In the genomic region with DNA sequence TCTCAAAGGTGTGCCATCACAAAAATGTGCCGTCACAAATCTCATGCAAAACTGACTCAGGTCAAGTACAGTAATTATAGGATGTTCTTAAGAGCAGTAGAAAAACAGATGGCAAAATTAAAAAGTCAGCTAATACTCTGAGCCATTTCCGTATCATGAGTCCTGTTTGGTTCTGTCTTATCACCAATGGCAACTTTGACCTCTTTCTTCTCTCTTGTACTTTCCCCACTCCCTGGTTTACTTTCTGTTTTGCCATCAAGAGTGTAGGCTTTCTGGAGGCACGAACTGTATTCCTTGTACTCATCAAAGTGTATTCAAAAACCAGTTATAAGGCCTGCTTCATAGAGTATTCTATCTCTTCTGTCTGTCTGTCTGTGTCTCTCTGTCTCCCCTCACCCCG, we compare ENCODE assay signal across 22 mouse cellular contexts.
"Had no signal": no experiment of that assay in that cellular context is flagged by ENCODE, and none has a peak within 500 bp of the region (broad histone marks: within the 10 kb centered on the region; RNA-seq: fewer than 3 reads in every experiment).

No protein-coding gene starts in this region.

- DNase-seq: gastrocnemius, postnatal 10 days; kidney, adult 11 months; kidney, adult 2 months; kidney, adult 9 months; kidney, postnatal 14 days; kidney, postnatal 36 days; layer of hippocampus, adult 9-11 months; layer of hippocampus, postnatal 36 days; left cerebral cortex, postnatal 4 days; liver, embryonic 13.5 days had no signal

- ATAC-seq: hindbrain, postnatal 0 days had no signal

- H3K27ac ChIP-seq: heart, embryonic 13.5 days; heart, embryonic 15.5 days; hindbrain, embryonic 13.5 days; hindbrain, embryonic 15.5 days; hindbrain, postnatal 0 days; kidney, embryonic 15.5 days; kidney, postnatal 0 days; limb, embryonic 13.5 days; limb, embryonic 15.5 days; liver, embryonic 13.5 days; liver, embryonic 15.5 days had no signal

- H3K36me3 ChIP-seq: heart, embryonic 13.5 days; heart, embryonic 15.5 days; hindbrain, embryonic 13.5 days; hindbrain, embryonic 15.5 days; kidney, embryonic 15.5 days; limb, embryonic 13.5 days; limb, embryonic 15.5 days; liver, embryonic 13.5 days; liver, embryonic 15.5 days had no signal

- H3K27me3 ChIP-seq: heart, embryonic 13.5 days; heart, embryonic 15.5 days; hindbrain, embryonic 13.5 days; hindbrain, embryonic 15.5 days; kidney, embryonic 15.5 days; limb, embryonic 13.5 days; limb, embryonic 15.5 days; liver, embryonic 13.5 days; liver, embryonic 15.5 days had no signal

- H3K4me1 ChIP-seq: hindbrain, embryonic 13.5 days; hindbrain, embryonic 15.5 days had no signal

- H3K4me2 ChIP-seq: heart, embryonic 11.5 days; heart, embryonic 13.5 days; heart, embryonic 15.5 days; hindbrain, embryonic 13.5 days; hindbrain, embryonic 15.5 days; kidney, embryonic 15.5 days; limb, embryonic 13.5 days; limb, embryonic 15.5 days; liver, embryonic 11.5 days; liver, embryonic 13.5 days; liver, embryonic 15.5 days had no signal

- H3K9ac ChIP-seq: heart, embryonic 13.5 days; heart, embryonic 15.5 days; hindbrain, embryonic 13.5 days; hindbrain, embryonic 15.5 days; kidney, embryonic 15.5 days; limb, embryonic 13.5 days; limb, embryonic 15.5 days; liver, embryonic 13.5 days; liver, embryonic 15.5 days had no signal

- H3K9me3 ChIP-seq: heart, embryonic 13.5 days; heart, embryonic 15.5 days; hindbrain, embryonic 13.5 days; hindbrain, embryonic 15.5 days; kidney, embryonic 15.5 days; limb, embryonic 13.5 days; limb, embryonic 15.5 days; liver, embryonic 13.5 days; liver, embryonic 15.5 days had no signal

- H3K4me3 ChIP-seq: heart, embryonic 13.5 days; heart, embryonic 15.5 days; hindbrain, embryonic 13.5 days; hindbrain, embryonic 15.5 days; kidney, embryonic 15.5 days; limb, embryonic 13.5 days; limb, embryonic 15.5 days; liver, embryonic 13.5 days; liver, embryonic 15.5 days had no signal
